Mouse (Mus musculus): ENCODE data around the gene Kirrel. TPM values are rescaled to one million over a fixed set of nuclear protein-coding genes. Genes with fewer than 3 reads are reported as not detected.

The Kirrel gene
- polyA plus RNA-seq, 1 experiment from 2014 or later: 7.7 TPM

GRCm38 (mm10) chr3:87164099-87164815, 10.3 kb downstream of the Kirrel start:
- Histone ChIP-seq H3K27ac (peak overlapping the region; percentile 79), H3K4me2 (0 out of 2 replicates have a peak overlapping the region, but pooled peaks have one; percentile 34), H3K9ac (0 out of 2 replicates have a peak overlapping the region, but pooled peaks have one; percentile 14), H3K4me1 (replicated peaks) (peaks cover 96% of the 10 kb centered on the region), H3K36me3 (no peaks in the 10 kb centered on the region; the same call in 1 of the 2 replicates), H3K27me3 (no peaks in the 10 kb centered on the region), H3K9me3 (no peaks in the 10 kb centered on the region), H3K4me3 (no peak overlapping the region)
- WGBS: 81% methylated on average over 6 of the region's 6 CpGs
- ATAC-seq (ENCODE audit: low FRiP score): no peak

GRCm38 (mm10) chr3:87163116-87163515, 11.4 kb downstream of the Kirrel start:
- no peak overlapping the region for H3K27ac ChIP-seq
- 46% methylated on average over 4 of the region's 4 CpGs for WGBS
- H3K4me1 ChIP-seq (replicated peaks): peaks cover 96% of the 10 kb centered on the region
- ATAC-seq (ENCODE audit: low FRiP score): no peak
- no peak overlapping the region for H3K9ac ChIP-seq
- no peaks in the 10 kb centered on the region; the same call in 1 of the 2 replicates for H3K36me3 ChIP-seq
- no peak overlapping the region for H3K4me3 ChIP-seq
- no peaks in the 10 kb centered on the region for H3K27me3 ChIP-seq
- H3K4me2 ChIP-seq: no peak overlapping the region
- no peaks in the 10 kb centered on the region for H3K9me3 ChIP-seq

GRCm38 (mm10) chr3:87162380-87162779, 12.2 kb downstream of the Kirrel start:
- no peak for ATAC-seq (ENCODE audit: low FRiP score)
- Histone ChIP-seq H3K9ac (no peak overlapping the region), H3K27ac (peak overlapping the region; percentile 67), H3K4me2 (no peak overlapping the region), H3K4me3 (no peak overlapping the region), H3K9me3 (no peaks in the 10 kb centered on the region), H3K4me1 (replicated peaks) (peaks cover 96% of the 10 kb centered on the region), H3K27me3 (no peaks in the 10 kb centered on the region), H3K36me3 (no peaks in the 10 kb centered on the region; the same call in 1 of the 2 replicates)
- WGBS: 78% methylated on average over 5 of the region's 5 CpGs

DNA sequence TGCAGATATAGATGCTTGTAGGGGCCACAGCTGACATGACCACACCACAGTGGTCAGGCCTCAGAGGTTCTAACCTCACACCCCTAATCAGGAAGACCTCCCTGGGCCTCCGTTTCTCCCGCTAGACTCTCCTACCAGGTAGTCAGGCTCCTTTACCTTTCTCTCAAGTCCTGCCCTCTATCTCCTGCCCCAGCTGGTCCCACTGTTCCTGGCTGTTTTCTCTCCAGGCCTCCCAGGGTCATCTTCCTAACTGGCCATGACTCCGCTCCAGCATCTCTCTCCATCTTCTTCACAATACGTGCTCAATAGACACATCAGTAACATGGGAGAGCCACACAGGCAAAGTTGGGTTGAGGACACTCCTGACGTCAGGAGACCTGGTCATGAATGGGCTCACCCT, 12.9 kb downstream of the Kirrel start:
- Histone ChIP-seq H3K27ac (peak overlapping the region; percentile 89), H3K9me3 (no peaks in the 10 kb centered on the region), H3K27me3 (no peaks in the 10 kb centered on the region), H3K4me3 (no peak overlapping the region), H3K4me2 (no peak overlapping the region; the same call in 1 of the 2 replicates), H3K36me3 (no peaks in the 10 kb centered on the region; the same call in 1 of the 2 replicates), H3K4me1 (replicated peaks) (peaks cover 98% of the 10 kb centered on the region), H3K9ac (peak overlapping the region; percentile 40; the same call in 1 of the 2 replicates)
- ATAC-seq (ENCODE audit: low FRiP score): no peak
- 89% methylated on average over 5 of the region's 5 CpGs for WGBS

- H3K36me3 ChIP-seq: no peaks in the 10 kb centered on the region; the same call in 1 of the 2 replicates
- no peaks in the 10 kb centered on the region for H3K27me3 ChIP-seq
- H3K4me3 ChIP-seq: no peak overlapping the region
- H3K4me1 ChIP-seq (replicated peaks): peaks cover 94% of the 10 kb centered on the region
- no peaks in the 10 kb centered on the region for H3K9me3 ChIP-seq
- H3K4me2 ChIP-seq: no peak overlapping the region; the same call in 1 of the 2 replicates
- 29% methylated on average over 6 of the region's 6 CpGs for WGBS
- peak overlapping the region; percentile 89 for H3K27ac ChIP-seq
- H3K9ac ChIP-seq: peak overlapping the region; percentile 40; the same call in 1 of the 2 replicates
- peak; percentile 85 for ATAC-seq (ENCODE audit: low FRiP score)
These were observed 13.6 kb downstream of the Kirrel start for GRCm38 (mm10) chr3:87160819-87161509.

DNA sequence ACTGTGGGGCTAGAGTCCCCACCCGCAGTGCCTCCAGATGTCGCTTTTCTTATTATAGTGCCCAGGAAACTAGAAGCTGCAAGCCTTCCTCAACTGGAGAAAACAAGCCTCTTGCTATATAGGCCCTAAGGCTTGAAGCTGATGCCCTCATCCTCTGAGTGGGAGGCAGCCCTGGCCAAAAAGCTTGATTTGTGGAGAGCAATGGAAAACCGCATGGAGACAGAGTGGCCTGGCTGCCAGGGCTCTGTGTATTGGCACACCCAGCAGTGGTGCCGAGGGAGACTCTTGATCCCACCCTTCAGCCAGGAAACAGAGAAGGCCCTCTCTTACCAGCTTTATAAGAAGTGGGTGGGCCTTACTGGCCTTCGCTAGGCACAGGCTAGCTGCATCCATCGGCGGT, 15.4 kb downstream of the Kirrel start:
- Histone ChIP-seq H3K9ac (no peak overlapping the region), H3K4me1 (replicated peaks) (peaks cover 94% of the 10 kb centered on the region), H3K4me3 (no peak overlapping the region), H3K27ac (peak overlapping the region; percentile 69), H3K4me2 (no peak overlapping the region), H3K27me3 (no peaks in the 10 kb centered on the region), H3K9me3 (no peaks in the 10 kb centered on the region), H3K36me3 (no peaks in the 10 kb centered on the region; the same call in 1 of the 2 replicates)
- WGBS: 73% methylated on average over 7 of the region's 7 CpGs
- ATAC-seq (ENCODE audit: low FRiP score): no peak

GRCm38 (mm10) chr3:87157767-87158291, 16.7 kb downstream of the Kirrel start:
- Histone ChIP-seq H3K9me3 (no peaks in the 10 kb centered on the region), H3K36me3 (no peaks in the 10 kb centered on the region), H3K27ac (peak overlapping the region; percentile 69), H3K4me1 (replicated peaks) (peaks cover 93% of the 10 kb centered on the region), H3K9ac (peak overlapping the region; percentile 21; the same call in 1 of the 2 replicates), H3K27me3 (no peaks in the 10 kb centered on the region), H3K4me3 (no peak overlapping the region), H3K4me2 (peak overlapping the region; percentile 19; the same call in 1 of the 2 replicates)
- ATAC-seq (ENCODE audit: low FRiP score): no peak
- 27% methylated on average over 12 of the region's 12 CpGs for WGBS

- H3K27ac ChIP-seq: peak overlapping the region; percentile 69
- no peak for ATAC-seq (ENCODE audit: low FRiP score)
- 82% methylated on average over 6 of the region's 6 CpGs for WGBS
These were observed 17.2 kb downstream of the Kirrel start for GRCm38 (mm10) chr3:87157297-87157696.

DNA sequence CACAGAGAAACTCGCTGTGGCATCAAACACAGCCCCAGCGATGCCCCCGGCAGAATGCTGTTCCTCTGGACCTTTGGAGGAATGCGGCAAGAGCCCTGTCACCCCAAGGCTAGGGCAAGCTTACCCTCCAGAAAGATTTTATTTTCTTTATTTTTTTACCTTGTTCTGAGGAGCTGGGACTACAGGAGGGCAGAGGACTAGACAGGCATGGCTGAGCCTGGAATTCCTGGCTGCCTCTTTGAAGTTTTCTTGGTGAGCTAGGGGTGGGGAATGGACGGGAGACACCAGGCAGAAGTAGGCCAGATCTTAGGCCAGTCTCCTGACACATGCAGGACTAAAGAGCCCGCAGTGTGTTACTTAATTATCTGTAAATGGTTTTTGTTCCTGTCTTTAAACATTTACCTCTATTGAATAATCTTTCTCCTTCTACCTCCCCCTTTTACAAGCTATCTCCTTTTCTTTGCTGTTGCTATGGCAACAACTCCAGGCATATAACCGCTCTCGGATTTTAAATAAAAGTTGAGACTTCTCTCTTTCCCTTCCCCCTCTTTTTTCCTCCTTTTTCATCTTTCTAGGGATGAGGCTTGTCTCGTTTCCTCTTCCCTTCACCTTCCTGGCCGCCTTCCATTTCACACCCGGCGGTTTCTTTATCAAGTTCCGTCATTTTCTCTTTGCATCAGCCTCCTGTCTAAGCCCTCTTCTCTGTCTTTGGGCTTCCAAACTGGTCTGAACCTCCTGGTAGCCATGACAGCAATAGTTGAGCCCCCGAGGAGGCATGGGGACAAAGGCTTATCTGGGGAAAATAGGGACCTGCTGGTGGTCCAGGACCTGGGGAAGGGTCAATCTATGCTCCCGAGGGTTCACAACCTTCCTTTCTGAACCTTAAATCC, 19.9 kb downstream of the Kirrel start:
- H3K4me3 ChIP-seq: no peak overlapping the region
- H3K4me2 ChIP-seq: peak overlapping the region; percentile 21; the same call in 1 of the 2 replicates
- H3K27ac ChIP-seq: peak overlapping the region; percentile 80
- no peaks in the 10 kb centered on the region for H3K36me3 ChIP-seq
- no peaks in the 10 kb centered on the region for H3K27me3 ChIP-seq
- no peak overlapping the region for H3K9ac ChIP-seq
- H3K4me1 ChIP-seq (replicated peaks): peaks cover 93% of the 10 kb centered on the region
- H3K9me3 ChIP-seq: no peaks in the 10 kb centered on the region
- no peak for ATAC-seq (ENCODE audit: low FRiP score)
- 25% methylated on average over 15 of the region's 15 CpGs for WGBS

More at GRCm38 (mm10) chr3:87157297-87157696, 17.2 kb downstream of the Kirrel start:
- no peaks in the 10 kb centered on the region for H3K27me3 ChIP-seq
- 0 out of 2 replicates have a peak overlapping the region, but pooled peaks have one; percentile 21 for H3K9ac ChIP-seq
- H3K4me1 ChIP-seq (replicated peaks): peaks cover 91% of the 10 kb centered on the region
- no peaks in the 10 kb centered on the region for H3K9me3 ChIP-seq
- no peaks in the 10 kb centered on the region for H3K36me3 ChIP-seq
- H3K4me2 ChIP-seq: 0 out of 2 replicates have a peak overlapping the region, but pooled peaks have one; percentile 19
- H3K4me3 ChIP-seq: no peak overlapping the region

DNA sequence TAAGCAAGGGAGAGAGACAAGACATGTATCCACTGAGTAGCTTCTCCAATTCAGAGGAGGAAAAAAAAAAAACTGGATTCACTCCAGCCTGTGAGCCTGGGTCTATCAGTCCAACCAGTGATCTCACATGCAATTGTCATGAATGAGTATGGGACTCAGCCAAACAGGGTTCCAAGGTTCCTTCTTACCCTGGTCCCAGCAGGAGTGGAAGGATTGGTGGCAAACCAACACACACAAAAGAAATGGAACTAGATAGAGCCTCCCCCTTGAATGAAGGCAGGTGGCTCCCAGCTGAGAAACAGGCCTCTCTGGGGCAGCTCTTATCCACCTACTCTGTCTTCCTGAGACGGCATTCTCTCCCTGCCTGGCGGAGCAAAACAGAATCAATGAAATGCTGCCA, 21.5 kb downstream of the Kirrel start:
- no peak overlapping the region for H3K9ac ChIP-seq

DNA sequence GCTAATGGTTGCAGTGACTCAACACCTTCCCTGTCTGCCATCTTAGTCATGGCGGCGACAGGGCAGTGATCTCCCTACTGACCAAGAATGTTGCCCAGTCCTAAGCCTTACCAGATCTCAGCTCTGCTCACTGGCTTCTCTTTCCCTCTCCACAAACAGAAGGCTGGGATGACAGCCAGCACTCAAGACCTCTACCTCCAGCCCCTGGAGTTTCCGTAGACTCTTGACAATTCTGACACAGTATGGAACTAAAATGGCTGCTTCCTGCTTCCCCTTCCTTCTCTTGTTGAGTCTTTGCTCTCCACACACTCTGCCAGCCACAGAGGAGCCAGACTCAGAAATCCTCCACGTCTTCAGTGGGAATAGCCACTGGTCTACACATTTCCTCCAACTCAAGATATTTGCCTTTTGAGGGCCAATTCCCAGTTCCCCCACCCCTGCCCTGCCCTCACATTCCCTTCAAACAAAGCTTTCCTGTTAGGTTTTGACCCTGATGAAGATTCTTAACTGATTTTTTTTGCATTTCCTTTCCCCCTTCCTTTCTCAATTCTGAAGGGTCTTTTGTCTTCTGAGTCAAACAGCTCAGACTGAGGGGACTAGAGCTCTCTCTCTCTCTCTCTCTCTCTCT, 22.3 kb downstream of the Kirrel start:
- H3K4me1 ChIP-seq (replicated peaks): peaks cover 80% of the 10 kb centered on the region

More for the DNA sequence above, 21.5 kb downstream of the Kirrel start:
- H3K27ac ChIP-seq: peak overlapping the region; percentile 74
- no peaks in the 10 kb centered on the region for H3K36me3 ChIP-seq
- H3K4me1 ChIP-seq (replicated peaks): peaks cover 88% of the 10 kb centered on the region
- H3K9me3 ChIP-seq: no peaks in the 10 kb centered on the region
- no peak for ATAC-seq (ENCODE audit: low FRiP score)
- H3K27me3 ChIP-seq: no peaks in the 10 kb centered on the region
- no peak overlapping the region for H3K4me2 ChIP-seq
- no peak overlapping the region for H3K4me3 ChIP-seq
- whole genome bisulfite sequencing: 24% methylated on average over 2 of the region's 2 CpGs

More for the DNA sequence above, 22.3 kb downstream of the Kirrel start:
- H3K9ac ChIP-seq: no peak overlapping the region
- peak overlapping the region; percentile 85 for H3K27ac ChIP-seq
- 74% methylated on average over 4 of the region's 4 CpGs for WGBS
- no peak overlapping the region for H3K4me2 ChIP-seq
- no peaks in the 10 kb centered on the region for H3K27me3 ChIP-seq
- H3K4me3 ChIP-seq: no peak overlapping the region
- ATAC-seq (ENCODE audit: low FRiP score): no peak
- no peaks in the 10 kb centered on the region for H3K36me3 ChIP-seq
- no peaks in the 10 kb centered on the region for H3K9me3 ChIP-seq

All from hindbrain, embryonic 13.5 days (tissue).